Mouse (Mus musculus): ENCODE measurements around the gene Zfpm1. TPM values are rescaled to one million over a fixed set of nuclear protein-coding genes. Genes with fewer than 3 reads are reported as not detected.
A peak's percentile ranks its signal among the peaks of the same experiment; 100 is the strongest.

Gene Zfpm1
- total and polyA plus RNA-seq, 2 experiments, result 7.9 to 67.5 TPM

GRCm38 (mm10) chr8:122277204-122277995 lies 4.5 kb upstream of the Zfpm1 start:
- Histone ChIP-seq H3K9ac (ENCODE audit: low read depth, low read length) (no peak overlapping the region), H3K79me2 (ENCODE audit: control insufficient read depth, insufficient read depth, low read length) (peaks cover 1% of the 10 kb centered on the region; the same call in 1 of the 2 replicates), H3K27me3 (ENCODE audit: control insufficient read depth, insufficient read depth, low read length) (no peaks in the 10 kb centered on the region), H3K4me1 (ENCODE audit: control insufficient read depth, insufficient read depth, low read length) (peaks cover 11% of the 10 kb centered on the region), H3K36me3 (ENCODE audit: control insufficient read depth, insufficient read depth, low read length) (no peaks in the 10 kb centered on the region), H3K4me3 (ENCODE audit: insufficient read depth, low read depth, low read length) (no peak overlapping the region), H3K27ac (replicated peaks; ENCODE audit: insufficient read depth, low read depth, low read length) (no peak overlapping the region)
- 79% methylated on average over 18 of the region's 18 CpGs for WGBS
- TF ChIP-seq POLR2A (IDR thresholded peaks at IDR 0.05; ENCODE audit: extremely low read depth, insufficient read depth, low read length), result no peak
- TF ChIP-seq CTCF (IDR thresholded peaks at IDR 0.05; ENCODE audit: low read depth, low read length), result peak; percentile 30; the same call in 1 of the 2 replicates
- no peak for DNase-seq (ENCODE audit: extremely low read depth, low read depth, low spot score)

GRCm38 (mm10) chr8:122280156-122280555 lies 1.8 kb upstream of the Zfpm1 start:
- no peak for DNase-seq (ENCODE audit: extremely low read depth, low read depth, low spot score)
- no peak overlapping the region for H3K9ac ChIP-seq (ENCODE audit: low read depth, low read length)
- no peaks in the 10 kb centered on the region for H3K36me3 ChIP-seq (ENCODE audit: control insufficient read depth, insufficient read depth, low read length)
- no peak overlapping the region for H3K4me3 ChIP-seq (ENCODE audit: insufficient read depth, low read depth, low read length)
- H3K4me1 ChIP-seq (ENCODE audit: control insufficient read depth, insufficient read depth, low read length), result peaks cover 15% of the 10 kb centered on the region
- TF ChIP-seq POLR2A (IDR thresholded peaks at IDR 0.05; ENCODE audit: extremely low read depth, insufficient read depth, low read length) (no peak), CTCF (IDR thresholded peaks at IDR 0.05; ENCODE audit: low read depth, low read length) (no peak)
- 62% methylated on average over 4 of the region's 4 CpGs for WGBS
- H3K27ac ChIP-seq (replicated peaks; ENCODE audit: insufficient read depth, low read depth, low read length), result no peak overlapping the region
- peaks cover 22% of the 10 kb centered on the region for H3K79me2 ChIP-seq (ENCODE audit: control insufficient read depth, insufficient read depth, low read length)
- H3K27me3 ChIP-seq (ENCODE audit: control insufficient read depth, insufficient read depth, low read length), result no peaks in the 10 kb centered on the region

- WGBS, result 10% methylated on average over 20 of the region's 20 CpGs
- no peak for TF ChIP-seq CTCF (IDR thresholded peaks at IDR 0.05; ENCODE audit: low read depth, low read length)
- TF ChIP-seq POLR2A (IDR thresholded peaks at IDR 0.05; ENCODE audit: extremely low read depth, insufficient read depth, low read length), result 0 out of 2 replicates have a peak, but pooled peaks have one; percentile 39
- Histone ChIP-seq H3K4me1 (ENCODE audit: control insufficient read depth, insufficient read depth, low read length) (peaks cover 15% of the 10 kb centered on the region), H3K4me3 (ENCODE audit: insufficient read depth, low read depth, low read length) (peak overlapping the region; percentile 52), H3K27ac (replicated peaks; ENCODE audit: insufficient read depth, low read depth, low read length) (peak overlapping the region; percentile 80), H3K36me3 (ENCODE audit: control insufficient read depth, insufficient read depth, low read length) (no peaks in the 10 kb centered on the region), H3K79me2 (ENCODE audit: control insufficient read depth, insufficient read depth, low read length) (peaks cover 28% of the 10 kb centered on the region), H3K9ac (ENCODE audit: low read depth, low read length) (peak overlapping the region; percentile 46), H3K27me3 (ENCODE audit: control insufficient read depth, insufficient read depth, low read length) (no peaks in the 10 kb centered on the region)
- no peak for DNase-seq (ENCODE audit: extremely low read depth, low read depth, low spot score)
Measured at GRCm38 (mm10) chr8:122280588-122281316, 1.2 kb upstream of the Zfpm1 start.

GRCm38 (mm10) chr8:122281317-122282034 lies 465 bp upstream of the Zfpm1 start:
- WGBS, result under 1% methylated on average over 47 of the region's 47 CpGs
- Histone ChIP-seq H3K36me3 (ENCODE audit: control insufficient read depth, insufficient read depth, low read length) (no peaks in the 10 kb centered on the region), H3K79me2 (ENCODE audit: control insufficient read depth, insufficient read depth, low read length) (peaks cover 35% of the 10 kb centered on the region), H3K27me3 (ENCODE audit: control insufficient read depth, insufficient read depth, low read length) (no peaks in the 10 kb centered on the region), H3K9ac (ENCODE audit: low read depth, low read length) (peak overlapping the region; percentile 46), H3K4me1 (ENCODE audit: control insufficient read depth, insufficient read depth, low read length) (peaks cover 15% of the 10 kb centered on the region), H3K4me3 (ENCODE audit: insufficient read depth, low read depth, low read length) (peak overlapping the region; percentile 52), H3K27ac (replicated peaks; ENCODE audit: insufficient read depth, low read depth, low read length) (peak overlapping the region; percentile 80)
- no peak for TF ChIP-seq POLR2A (IDR thresholded peaks at IDR 0.05; ENCODE audit: extremely low read depth, insufficient read depth, low read length)
- no peak for TF ChIP-seq CTCF (IDR thresholded peaks at IDR 0.05; ENCODE audit: low read depth, low read length)
- DNase-seq (ENCODE audit: extremely low read depth, low read depth, low spot score), result peak; percentile 96

GRCm38 (mm10) chr8:122282501-122283355 lies 787 bp downstream of the Zfpm1 start:
- TF ChIP-seq POLR2A (IDR thresholded peaks at IDR 0.05; ENCODE audit: extremely low read depth, insufficient read depth, low read length) (no peak), CTCF (IDR thresholded peaks at IDR 0.05; ENCODE audit: low read depth, low read length) (no peak)
- Histone ChIP-seq H3K27ac (replicated peaks; ENCODE audit: insufficient read depth, low read depth, low read length) (peak overlapping the region; percentile 35), H3K9ac (ENCODE audit: low read depth, low read length) (peak overlapping the region; percentile 57), H3K79me2 (ENCODE audit: control insufficient read depth, insufficient read depth, low read length) (peaks cover 48% of the 10 kb centered on the region), H3K4me1 (ENCODE audit: control insufficient read depth, insufficient read depth, low read length) (peaks cover 15% of the 10 kb centered on the region), H3K27me3 (ENCODE audit: control insufficient read depth, insufficient read depth, low read length) (no peaks in the 10 kb centered on the region), H3K36me3 (ENCODE audit: control insufficient read depth, insufficient read depth, low read length) (no peaks in the 10 kb centered on the region), H3K4me3 (ENCODE audit: insufficient read depth, low read depth, low read length) (peak overlapping the region; percentile 66)
- DNase-seq (ENCODE audit: extremely low read depth, low read depth, low spot score), result peak; percentile 27
- under 1% methylated on average over 66 of the region's 70 CpGs for WGBS

All from liver, adult 2 months (tissue).